Mouse (Mus musculus) bone marrow, adult 2 months (tissue): ENCODE data around the gene Usp6nl.

Source experiments
- CTCF ChIP-seq: fragments of 200-500 bp; IDR thresholded peaks from 2 replicates; pipeline ENCODE4 v1.5.1; 2011; ENCODE audit warnings: low read length, control low read depth; ENCODE audit not compliant: control insufficient read depth, insufficient read depth
- POLR2A ChIP-seq: fragments of 200-500 bp; IDR thresholded peaks from 2 replicates; pipeline ENCODE4 v1.6.1; 2011; ENCODE audit warnings: low read depth, mild to moderate bottlenecking, control low read depth, low read length, borderline replicate concordance; ENCODE audit not compliant: control insufficient read depth

- TF ChIP-seq CTCF = no peak
- TF ChIP-seq POLR2A = no peak
These were observed 156.5 kb downstream of the Usp6nl start for GRCm38 (mm10) chr2:6478966-6479391.
